Mouse (Mus musculus) thymus, adult 2 months (tissue): ENCODE results near the gene Mtnr1a. TPM values are rescaled to one million over a fixed set of nuclear protein-coding genes. Genes with fewer than 3 reads are reported as not detected.

Experiments
- DNase-seq: peaks from one replicate; pipeline ENCODE4 v3.0.0; 2021
- H3K27ac ChIP-seq: fragments of 200-500 bp; 2 replicates; pipeline ENCODE4 v1.5.1; 2012; ENCODE audit warnings: low read length, control low read depth; ENCODE audit not compliant: control insufficient read depth, insufficient read depth
- H3K27me3 ChIP-seq: fragments of 200-500 bp; 2 replicates; pipeline ENCODE4 v1.6.1; 2012; ENCODE audit warnings: mild to moderate bottlenecking, low read length, moderate library complexity, mixed read lengths; ENCODE audit not compliant: control insufficient read depth, insufficient read depth
- H3K36me3 ChIP-seq: fragments of 200-500 bp; 2 replicates; pipeline ENCODE4 v1.6.1; 2012; ENCODE audit warnings: mild to moderate bottlenecking, low read length, moderate library complexity; ENCODE audit not compliant: control insufficient read depth, insufficient read depth
- H3K4me1 ChIP-seq: fragments of 200-500 bp; replicated peaks from 2 replicates; pipeline ENCODE4 v1.6.1; 2012; ENCODE audit warnings: low read length; ENCODE audit not compliant: control insufficient read depth, insufficient read depth
- H3K4me3 ChIP-seq: fragments of 200-500 bp; 2 replicates; pipeline ENCODE4 v1.5.1; 2012; ENCODE audit warnings: mild to moderate bottlenecking, low read length, control low read depth, moderate library complexity; ENCODE audit not compliant: control insufficient read depth, insufficient read depth
- CTCF ChIP-seq: fragments of 200-500 bp; IDR thresholded peaks from 2 replicates; pipeline ENCODE4 v1.5.1; 2012; ENCODE audit warnings: mild to moderate bottlenecking, control low read depth, low read length, moderate library complexity, borderline replicate concordance; ENCODE audit not compliant: control insufficient read depth, poor library complexity, insufficient read depth; ENCODE audit errors: extremely low read depth
- POLR2A ChIP-seq: fragments of 200-500 bp; IDR thresholded peaks from 2 replicates; pipeline ENCODE4 v1.6.1; 2012; ENCODE audit warnings: mild to moderate bottlenecking, low read length, control low read depth, moderate library complexity; ENCODE audit not compliant: control insufficient read depth, poor library complexity, insufficient read depth; ENCODE audit errors: extremely low read depth
- WGBS: fragments of 180-500 bp; shearing (Covaris S2); methylation state at CpG from one replicate; pipeline ENCODE4 v1.1.7; 2018; 5-methylcytosine and 5-hydroxymethylcytosine counted together
- polyA plus RNA-seq: library from polyadenylated mRNA; depleted of rRNA; stranded (reverse); fragments of >200 nt; gene quantifications from 2 replicates; pipeline ENCODE4 v1.2.3, GENCODE M21; 2012; rRNA removed

The Mtnr1a gene
- polyA plus RNA-seq = 0.08 and 0.10 TPM in 2 replicates

- TF ChIP-seq POLR2A (no peak), CTCF (peak; percentile 51; the same call in 1 of the 2 replicates)
- Histone ChIP-seq H3K36me3 (no peaks in the 10 kb centered on the region), H3K27ac (no peak within 1 kb of the TSS), H3K27me3 (no peaks in the 10 kb centered on the region), H3K4me3 (no peak within 1 kb of the TSS), H3K4me1 (no peaks in the 10 kb centered on the region)
- DNase-seq = peak; percentile 8
- WGBS = 15% methylated on average over 29 of the region's 29 CpGs
Measured at GRCm38 (mm10) chr8:45068759-45069386, at the start of gene Mtnr1a. Gene Mtnr1a, plus strand, starts transcription at chr8:45069137.

GRCm38 (mm10) chr8:45019241-45019640, 49.7 kb upstream of the Mtnr1a start:
- TF ChIP-seq CTCF (no peak), POLR2A (no peak)
- H3K4me3 ChIP-seq = no peak overlapping the region
- 91% methylated on average over 5 of the region's 5 CpGs for WGBS
- no peaks in the 10 kb centered on the region for H3K4me1 ChIP-seq
- H3K27me3 ChIP-seq = no peaks in the 10 kb centered on the region
- H3K27ac ChIP-seq = no peak overlapping the region
- DNase-seq = no peak
- H3K36me3 ChIP-seq = no peaks in the 10 kb centered on the region

GRCm38 (mm10) chr8:45021171-45021570, 47.8 kb upstream of the Mtnr1a start:
- H3K4me1 ChIP-seq = no peaks in the 10 kb centered on the region
- H3K36me3 ChIP-seq = no peaks in the 10 kb centered on the region
- no peak overlapping the region for H3K27ac ChIP-seq
- H3K27me3 ChIP-seq = no peaks in the 10 kb centered on the region
- 91% methylated on average over 5 of the region's 5 CpGs for WGBS
- DNase-seq = no peak
- no peak overlapping the region for H3K4me3 ChIP-seq
- TF ChIP-seq POLR2A = no peak
- TF ChIP-seq CTCF = no peak

GRCm38 (mm10) chr8:45021911-45022665, 46.8 kb upstream of the Mtnr1a start:
- Histone ChIP-seq H3K27me3 (no peaks in the 10 kb centered on the region), H3K4me1 (no peaks in the 10 kb centered on the region), H3K27ac (no peak overlapping the region), H3K36me3 (no peaks in the 10 kb centered on the region), H3K4me3 (no peak overlapping the region)
- TF ChIP-seq CTCF (no peak), POLR2A (no peak)
- WGBS = 95% methylated on average over 21 of the region's 21 CpGs
- DNase-seq = no peak

GRCm38 (mm10) chr8:45028081-45028497, 40.8 kb upstream of the Mtnr1a start:
- 61% methylated on average over 6 of the region's 6 CpGs for WGBS
- no peaks in the 10 kb centered on the region for H3K36me3 ChIP-seq
- no peak for DNase-seq

GRCm38 (mm10) chr8:45038350-45038749, 30.6 kb upstream of the Mtnr1a start:
- no peak for TF ChIP-seq CTCF
- no peak for TF ChIP-seq POLR2A
- Histone ChIP-seq H3K4me3 (no peak overlapping the region), H3K27me3 (no peaks in the 10 kb centered on the region), H3K36me3 (no peaks in the 10 kb centered on the region), H3K4me1 (no peaks in the 10 kb centered on the region), H3K27ac (no peak overlapping the region)
- 91% methylated on average over 15 of the region's 15 CpGs for WGBS
- no peak for DNase-seq

More at GRCm38 (mm10) chr8:45028081-45028497, 40.8 kb upstream of the Mtnr1a start:
- no peak overlapping the region for H3K4me3 ChIP-seq
- H3K27me3 ChIP-seq = no peaks in the 10 kb centered on the region
- no peaks in the 10 kb centered on the region for H3K4me1 ChIP-seq
- TF ChIP-seq CTCF (no peak), POLR2A (no peak)
- H3K27ac ChIP-seq = no peak overlapping the region

GRCm38 (mm10) chr8:45044160-45044559, 24.8 kb upstream of the Mtnr1a start:
- H3K4me3 ChIP-seq = no peak overlapping the region
- H3K27ac ChIP-seq = no peak overlapping the region
- TF ChIP-seq POLR2A (no peak), CTCF (no peak)
- H3K36me3 ChIP-seq = no peaks in the 10 kb centered on the region
- DNase-seq = no peak
- 97% methylated on average over 26 of the region's 26 CpGs for WGBS
- no peaks in the 10 kb centered on the region for H3K27me3 ChIP-seq
- H3K4me1 ChIP-seq = no peaks in the 10 kb centered on the region
